Mouse (Mus musculus): ENCODE data around the gene Glipr1l2.

DNA sequence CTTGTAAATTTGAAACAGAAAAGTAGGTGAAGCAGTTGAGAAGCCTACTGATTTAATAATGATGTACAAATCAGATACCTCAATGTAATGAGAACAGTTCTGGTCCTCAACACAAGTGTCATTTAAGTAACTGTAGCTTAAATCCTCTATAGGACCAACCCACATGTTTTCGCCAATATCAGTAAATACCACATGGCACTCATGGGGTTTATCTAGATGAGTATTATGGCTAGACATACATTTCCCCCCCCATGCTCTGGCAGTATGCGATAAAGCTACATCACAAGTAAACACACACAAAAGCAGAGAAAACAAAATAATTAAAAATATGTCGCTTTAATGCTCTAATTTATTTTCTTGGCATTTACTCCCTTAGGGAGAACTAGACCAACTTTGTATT, 49.0 kb downstream of the Glipr1l2 start:
- TF ChIP-seq POLR2A (IDR thresholded peaks at IDR 0.05; ENCODE audit: control insufficient read depth, extremely low read depth, insufficient read depth, low read length, poor library complexity) (no peak), CTCF (IDR thresholded peaks at IDR 0.05; ENCODE audit: borderline replicate concordance, control insufficient read depth, extremely low read depth, insufficient read depth, low read length, poor library complexity) (no peak)

Data from thymus, adult 2 months (tissue).